Mouse (Mus musculus): ENCODE results near the gene Gm6337. TPM values are rescaled to one million over a fixed set of nuclear protein-coding genes. Genes with fewer than 3 reads are reported as not detected.
A peak's percentile ranks its signal among the peaks of the same experiment; 100 is the strongest.
"Not testable (repeated sequence)": the region's sequence is repeated elsewhere in the genome, so short reads cannot be mapped to it uniquely, and the experiment has no call there.

Gm6337 gene
- polyA plus RNA-seq (2012; rRNA removed) (not detected in 2 replicates), polyA plus RNA-seq (2014; fragmentation: Nextera tagmentation; extraction: Ambion mirVana) (not detected in 2 replicates)

- not testable (repeated sequence) for H3K9me3 ChIP-seq (ENCODE audit: control insufficient read depth, low read length); H3K36me3 ChIP-seq (replicated peaks; ENCODE audit: control insufficient read depth, insufficient read depth, low read depth); H3K27me3 ChIP-seq (ENCODE audit: control insufficient read depth, insufficient read depth, low read length); H3K4me3 ChIP-seq (ENCODE audit: insufficient read depth in 1 of 2, low read depth in 2 of 2, low read length in 2 of 2); H3K4me1 ChIP-seq (replicated peaks; ENCODE audit: control insufficient read depth in 2 of 2, insufficient read depth in 2 of 2, low read length in 1 of 2); H3K9ac ChIP-seq (replicated peaks); DNase-seq (ENCODE audit: low read depth in 3 of 3, low spot score in 3 of 3); ATAC-seq (ENCODE audit: insufficient read depth); H3K27ac ChIP-seq; H3K4me2 ChIP-seq (ENCODE audit: low read depth)
- WGBS (ENCODE audit: insufficient replicate concordance): 27% methylated on average over 2 of the region's 4 CpGs
Observed at GRCm38 (mm10) chr14:6058167-6058566, at the start of gene Gm6337. Gene Gm6337, minus strand, starts transcription at chr14:6058267.

- not testable (repeated sequence) for DNase-seq (ENCODE audit: low read depth in 3 of 3, low spot score in 3 of 3); H3K4me3 ChIP-seq (ENCODE audit: insufficient read depth in 1 of 2, low read depth in 2 of 2, low read length in 2 of 2); H3K27me3 ChIP-seq (ENCODE audit: control insufficient read depth, insufficient read depth, low read length); H3K4me1 ChIP-seq (replicated peaks; ENCODE audit: control insufficient read depth in 2 of 2, insufficient read depth in 2 of 2, low read length in 1 of 2); H3K36me3 ChIP-seq (replicated peaks; ENCODE audit: control insufficient read depth, insufficient read depth, low read depth); H3K9ac ChIP-seq (replicated peaks); H3K27ac ChIP-seq; ATAC-seq (ENCODE audit: insufficient read depth); H3K4me2 ChIP-seq (ENCODE audit: low read depth); H3K9me3 ChIP-seq (ENCODE audit: control insufficient read depth, low read length)
- TF ChIP-seq CTCF (IDR thresholded peaks at IDR 0.05; ENCODE audit: low read depth): 0 out of 2 replicates have a peak, but pooled peaks have one; percentile 17
- 12% methylated on average over 8 of the region's 9 CpGs for WGBS (ENCODE audit: insufficient replicate concordance)
Observed at GRCm38 (mm10) chr14:6107500-6107899, 49.4 kb upstream of the Gm6337 start.

GRCm38 (mm10) chr14:6093842-6094241 lies 35.8 kb upstream of the Gm6337 start, which contains the start of gene Gm8206:
Gene Gm8206, minus strand, starts transcription at chr14:6093942.
- not testable (repeated sequence) for H3K4me3 ChIP-seq (ENCODE audit: insufficient read depth in 1 of 2, low read depth in 2 of 2, low read length in 2 of 2); H3K27ac ChIP-seq; ATAC-seq (ENCODE audit: insufficient read depth); DNase-seq (ENCODE audit: low read depth in 3 of 3, low spot score in 3 of 3); H3K9ac ChIP-seq (replicated peaks); H3K9me3 ChIP-seq (ENCODE audit: control insufficient read depth, low read length); H3K36me3 ChIP-seq (replicated peaks; ENCODE audit: control insufficient read depth, insufficient read depth, low read depth); H3K4me1 ChIP-seq (replicated peaks; ENCODE audit: control insufficient read depth in 2 of 2, insufficient read depth in 2 of 2, low read length in 1 of 2); H3K4me2 ChIP-seq (ENCODE audit: low read depth); H3K27me3 ChIP-seq (ENCODE audit: control insufficient read depth, insufficient read depth, low read length)
- WGBS (ENCODE audit: insufficient replicate concordance): 35% methylated on average over 2 of the region's 3 CpGs

Other genes with a start within 250 kb of the Gm6337 start
- not detected in 2 replicates for gene Gm3424, start 227.9 kb downstream of the Gm6337 start, polyA plus RNA-seq (2012; rRNA removed)
- gene Gm3424, start 227.9 kb downstream of the Gm6337 start, polyA plus RNA-seq (2014; fragmentation: Nextera tagmentation; extraction: Ambion mirVana): not detected in 2 replicates
- not detected in 2 replicates for gene Gm8237, start 177.9 kb downstream of the Gm6337 start, polyA plus RNA-seq (2012; rRNA removed)
- gene Gm8237, start 177.9 kb downstream of the Gm6337 start, polyA plus RNA-seq (2014; fragmentation: Nextera tagmentation; extraction: Ambion mirVana): 0.06 TPM in 1 of 2 replicates, not detected in the other
- not detected in 2 replicates for gene Gm3248, start 96.5 kb downstream of the Gm6337 start, polyA plus RNA-seq (2012; rRNA removed)
- not detected in 2 replicates for gene Gm3248, start 96.5 kb downstream of the Gm6337 start, polyA plus RNA-seq (2014; fragmentation: Nextera tagmentation; extraction: Ambion mirVana)
- not detected in 2 replicates for gene Gm3453, start 79.1 kb downstream of the Gm6337 start, polyA plus RNA-seq (2012; rRNA removed)
- not detected in 2 replicates for gene Gm3453, start 79.1 kb downstream of the Gm6337 start, polyA plus RNA-seq (2014; fragmentation: Nextera tagmentation; extraction: Ambion mirVana)
- 0.06 TPM in 1 of 2 replicates, not detected in the other for gene Gm8206, start 35.7 kb upstream of the Gm6337 start, polyA plus RNA-seq (2012; rRNA removed)
- 0.15 TPM in 1 of 2 replicates, not detected in the other for gene Gm8206, start 35.7 kb upstream of the Gm6337 start, polyA plus RNA-seq (2014; fragmentation: Nextera tagmentation; extraction: Ambion mirVana)
- 0.05 and 0.06 TPM in 2 replicates for gene Gm3468, start 50.4 kb upstream of the Gm6337 start, polyA plus RNA-seq (2012; rRNA removed)
- gene Gm3468, start 50.4 kb upstream of the Gm6337 start, polyA plus RNA-seq (2014; fragmentation: Nextera tagmentation; extraction: Ambion mirVana): not detected in 2 replicates
- not detected in 2 replicates for gene Gm3476, start 67.5 kb upstream of the Gm6337 start, polyA plus RNA-seq (2012; rRNA removed)
- gene Gm3476, start 67.5 kb upstream of the Gm6337 start, polyA plus RNA-seq (2014; fragmentation: Nextera tagmentation; extraction: Ambion mirVana): not detected in 2 replicates
- gene Gm21560, start 161.0 kb upstream of the Gm6337 start, polyA plus RNA-seq (2012; rRNA removed): not detected in 2 replicates
- gene Gm21560, start 161.0 kb upstream of the Gm6337 start, polyA plus RNA-seq (2014; fragmentation: Nextera tagmentation; extraction: Ambion mirVana): not detected in 2 replicates
- not detected in 2 replicates for gene Gm3411, start 229.0 kb upstream of the Gm6337 start, polyA plus RNA-seq (2012; rRNA removed)
- 0.09 TPM in 1 of 2 replicates, not detected in the other for gene Gm3411, start 229.0 kb upstream of the Gm6337 start, polyA plus RNA-seq (2014; fragmentation: Nextera tagmentation; extraction: Ambion mirVana)
- gene Gm21103, start 246.6 kb upstream of the Gm6337 start, polyA plus RNA-seq (2012; rRNA removed): not detected in 2 replicates
- gene Gm21103, start 246.6 kb upstream of the Gm6337 start, polyA plus RNA-seq (2014; fragmentation: Nextera tagmentation; extraction: Ambion mirVana): not detected in 2 replicates

Measured in liver, embryonic 14.5 days (tissue).